Mouse (Mus musculus) testis, adult 2 months (tissue): ENCODE measurements at regions not wholly inside any gene's neighbourhood (a gene's known extent, or its start where the extent isn't known, plus 50 kb on each side); places are given as distances from the start of the nearest gene placed in this dataset.

ENCODE experiments used
- CTCF ChIP-seq: fragments of 200-500 bp; IDR thresholded peaks from 2 replicates; pipeline ENCODE4 v1.5.1; 2012; ENCODE audit warnings: low read depth, mild to moderate bottlenecking, inconsistent platforms, low read length, moderate library complexity; ENCODE audit not compliant: control insufficient read depth, insufficient read depth, insufficient replicate concordance
- POLR2A ChIP-seq: fragments of 200-500 bp; IDR thresholded peaks from 2 replicates; pipeline ENCODE4 v1.6.1; 2012; ENCODE audit warnings: low read depth, mild to moderate bottlenecking, inconsistent platforms, low read length, moderate library complexity; ENCODE audit not compliant: control insufficient read depth

DNA sequence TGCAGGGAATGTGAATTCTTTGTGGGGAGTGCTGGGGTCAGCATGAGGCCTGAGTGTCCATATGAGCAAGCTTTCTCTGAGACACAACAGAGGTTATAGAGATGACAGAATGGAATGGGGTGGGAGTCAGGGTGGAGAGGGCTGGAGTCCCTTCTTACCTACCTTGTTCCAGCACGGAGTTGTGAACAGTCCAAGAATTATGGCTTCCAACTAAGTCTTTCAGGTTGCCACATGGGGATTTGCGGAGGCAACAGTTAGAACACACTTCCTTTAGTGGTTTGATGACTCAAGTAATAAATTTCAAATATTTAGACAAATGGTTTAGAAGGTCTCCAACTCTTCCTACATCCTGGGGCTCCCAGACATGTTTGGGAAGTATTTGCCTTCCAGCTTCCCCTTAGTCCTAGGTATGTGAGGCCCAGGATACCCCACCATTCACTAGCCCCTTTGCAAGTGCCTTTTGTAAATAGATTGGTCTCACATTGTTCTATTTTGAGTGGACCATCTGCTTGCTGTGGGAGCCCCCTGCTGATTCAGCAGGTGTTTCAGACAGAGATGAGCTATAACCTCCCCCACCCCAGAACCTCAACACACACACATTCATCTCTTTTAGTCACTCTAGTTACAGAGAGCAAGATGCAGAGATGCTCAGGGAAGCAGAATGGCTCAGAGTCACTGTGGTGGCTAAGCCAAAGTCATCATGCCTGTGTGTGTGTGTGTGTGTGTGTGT is 55.1 kb upstream of the Spon1 start:
- TF ChIP-seq POLR2A (no peak), CTCF (no peak)
